8 mouse cellular contexts compared by ENCODE assay signal in genomic region chr2:172999630-173000284, GRCm38 (mm10). TPM values are rescaled to one million over a fixed set of nuclear protein-coding genes. Genes with fewer than 3 reads are reported as not detected.
DNase-seq lines count a peak whose midpoint lies in the region; ATAC-seq lines count a peak whose summit lies in the region.

TSS of gene Rae1 (plus strand) at chr2:173000117.

- ATAC-seq in hindbrain, embryonic 13.5 days (ENCODE audit: low FRiP score) = peak; percentile 97

- H3K4me2 ChIP-seq in hindbrain, embryonic 13.5 days = peak within 1 kb of the TSS; percentile 86

- peaks cover 28% of the 10 kb centered on the region for H3K36me3 ChIP-seq in hindbrain, embryonic 13.5 days

- H3K27me3 ChIP-seq in hindbrain, embryonic 13.5 days = 0 out of 2 replicates have a peak, but pooled peaks cover 5% of the 10 kb centered on the region

- peaks cover 18% of the 10 kb centered on the region for H3K4me1 ChIP-seq in hindbrain, embryonic 13.5 days (replicated peaks)

- H3K9me3 ChIP-seq in hindbrain, embryonic 13.5 days = no peaks in the 10 kb centered on the region

- H3K27ac ChIP-seq in hindbrain, embryonic 13.5 days = peak within 1 kb of the TSS; percentile 89

- peak within 1 kb of the TSS; percentile 97 for H3K9ac ChIP-seq in hindbrain, embryonic 13.5 days

- H3K4me3 ChIP-seq in hindbrain, embryonic 13.5 days = peak within 1 kb of the TSS; percentile 99

- DNase-seq in NIH3T3 (ENCODE audit: low read depth) = peak; percentile 99
- DNase-seq in cerebellum, postnatal 10 days = peak; percentile 99
- DNase-seq in frontal cortex, postnatal 14 days (ENCODE audit: low spot score in 2 of 2) = peak; percentile 95 to 97
- peak; percentile 99 for DNase-seq in layer of hippocampus, postnatal 25 days (ENCODE audit: extremely low spot score in 1 of 2, low spot score in 1 of 2)
- DNase-seq in lung, postnatal 25 days (ENCODE audit: low spot score) = peak; percentile 97
- DNase-seq in retina, embryonic 14.5 days (ENCODE audit: low spot score) = peak; percentile 100
- DNase-seq in thymus, postnatal 4 days = peak; percentile 100

- under 1% methylated on average over 38 of the region's 45 CpGs for WGBS in hindbrain, embryonic 13.5 days

RNA-seq across cellular contexts. Expression of gene Rae1, which starts in this region (rescaled TPM):
- 118 and 120 TPM in 2 replicates for polyA plus RNA-seq in hindbrain, embryonic 13.5 days (2015; fragmentation: Nextera tagmentation; extraction: Ambion mirVana)
- 10 to 100 TPM; 74.5 to 88.6 TPM for total RNA-seq in layer of hippocampus, postnatal 25 days (2021)

Comparison
In these comparisons a context has a peak if more than half of its experiments do, and no peak if none do; other contexts are left out.
1. Peak in every context shown above with its lines: DNase-seq, ATAC-seq, H3K4me3 ChIP-seq and H3K27ac ChIP-seq.